Mouse (Mus musculus) kidney, postnatal 14 days (tissue): ENCODE measurements at regions not wholly inside any gene's neighbourhood (a gene's known extent, or its start where the extent isn't known, plus 50 kb on each side); places are given as distances from the start of the nearest gene placed in this dataset.

Experiments
- DNase-seq: peaks from one replicate; pipeline ENCODE4 v3.0.0; 2022; ENCODE audit warnings: mixed read lengths

DNA sequence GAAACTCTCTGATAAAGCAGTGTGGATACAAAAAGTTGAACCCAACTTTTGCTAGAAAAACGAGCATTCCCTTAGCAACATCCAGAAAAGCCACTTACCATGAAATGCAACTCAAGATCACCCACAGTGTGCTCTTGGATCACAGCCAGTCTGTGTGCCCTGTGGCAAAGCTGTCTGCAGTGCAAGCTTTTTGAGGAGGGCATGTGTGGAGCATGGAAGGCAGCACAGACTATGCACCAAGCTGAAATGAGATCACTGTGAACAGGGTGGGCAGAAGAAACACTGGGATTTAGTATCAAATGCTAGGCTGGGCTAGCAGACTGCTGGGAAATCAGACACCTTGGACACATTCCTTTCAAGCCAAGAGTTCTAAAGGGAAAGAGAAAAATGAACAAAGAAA, 162.4 kb downstream of the Sim1 start:
- DNase-seq = peak; percentile 1

- no peak for DNase-seq
These were observed 163.8 kb downstream of the Sim1 start for GRCm38 (mm10) chr10:51058333-51058732.

GRCm38 (mm10) chr10:51101590-51101989, 207.0 kb downstream of the Sim1 start:
- DNase-seq = no peak

DNA sequence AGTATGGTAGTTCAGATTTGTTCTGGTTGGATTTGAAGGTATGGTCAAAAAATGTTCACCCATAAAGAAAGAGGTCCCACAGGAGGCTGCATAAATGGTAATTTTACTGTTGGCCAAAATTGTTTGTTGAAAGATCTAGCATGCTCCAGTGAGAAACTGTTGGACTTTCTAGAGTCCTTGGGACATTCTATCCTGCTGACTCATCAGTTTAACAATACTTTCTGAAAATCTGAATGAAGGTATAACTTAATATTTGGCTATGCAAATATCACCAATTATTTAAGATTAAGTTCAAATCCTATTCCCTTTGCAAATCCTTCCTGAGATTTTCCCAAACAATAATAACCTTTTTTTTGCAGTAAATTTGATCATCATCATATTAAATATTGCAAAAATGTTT, 257.3 kb downstream of the Sim1 start:
- no peak for DNase-seq

GRCm38 (mm10) chr10:51153484-51153985, 259.0 kb downstream of the Sim1 start:
- peak; percentile 5 for DNase-seq

- no peak for DNase-seq
These were observed 259.5 kb downstream of the Sim1 start for GRCm38 (mm10) chr10:51154016-51154415.

DNA sequence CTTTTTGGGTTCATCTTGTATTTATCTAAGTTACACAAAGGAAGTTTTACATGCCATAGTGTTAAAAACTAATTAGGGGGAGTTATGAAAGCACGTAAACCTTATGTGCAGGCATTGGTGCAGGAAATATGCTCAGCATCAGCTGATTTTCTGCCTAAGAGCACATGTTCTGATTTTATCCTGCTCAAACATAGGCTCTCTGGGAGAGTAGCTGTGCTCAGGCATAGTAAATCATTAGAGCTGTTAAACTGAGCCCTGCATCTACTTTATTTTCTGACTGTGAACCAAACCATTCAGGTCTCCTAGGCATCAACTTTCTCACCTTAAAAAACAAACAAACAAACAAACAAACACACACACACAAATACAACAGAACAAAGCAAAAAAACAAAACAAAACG, 260.2 kb downstream of the Sim1 start:
- DNase-seq = no peak

- DNase-seq = peak; percentile 2
These were observed 279.1 kb downstream of the Sim1 start for GRCm38 (mm10) chr10:51173619-51174018.

GRCm38 (mm10) chr10:51175993-51176577, 281.5 kb downstream of the Sim1 start:
- no peak for DNase-seq

- no peak for DNase-seq
These were observed 282.1 kb downstream of the Sim1 start for GRCm38 (mm10) chr10:51176692-51177091.

- DNase-seq = no peak
These were observed 287.2 kb downstream of the Sim1 start for GRCm38 (mm10) chr10:51181752-51182151.

GRCm38 (mm10) chr10:51191407-51192059, 288.9 kb upstream of the Gm49339 start:
- no peak for DNase-seq

GRCm38 (mm10) chr10:51219481-51219880, 260.9 kb upstream of the Gm49339 start:
- DNase-seq = no peak

DNA sequence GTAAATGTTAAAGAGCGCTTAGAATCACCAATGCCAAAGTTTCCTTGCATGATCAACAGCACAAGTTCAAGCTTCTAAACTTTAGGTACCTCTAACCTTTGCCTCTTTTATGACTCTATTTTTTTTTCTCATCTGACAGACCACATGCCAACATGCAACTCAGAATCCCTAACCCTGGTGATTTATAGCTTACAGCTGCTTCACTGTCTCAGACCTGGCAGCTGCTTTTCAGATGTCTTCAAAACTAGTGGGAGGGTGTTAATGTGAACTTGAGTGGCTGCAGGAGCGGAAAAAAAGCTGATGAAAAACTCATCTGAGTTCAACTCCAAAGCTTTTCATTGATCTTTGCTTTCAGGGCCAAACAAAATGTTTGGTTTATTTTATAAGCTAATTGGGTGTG, 246.8 kb upstream of the Gm49339 start:
- no peak for DNase-seq

DNA sequence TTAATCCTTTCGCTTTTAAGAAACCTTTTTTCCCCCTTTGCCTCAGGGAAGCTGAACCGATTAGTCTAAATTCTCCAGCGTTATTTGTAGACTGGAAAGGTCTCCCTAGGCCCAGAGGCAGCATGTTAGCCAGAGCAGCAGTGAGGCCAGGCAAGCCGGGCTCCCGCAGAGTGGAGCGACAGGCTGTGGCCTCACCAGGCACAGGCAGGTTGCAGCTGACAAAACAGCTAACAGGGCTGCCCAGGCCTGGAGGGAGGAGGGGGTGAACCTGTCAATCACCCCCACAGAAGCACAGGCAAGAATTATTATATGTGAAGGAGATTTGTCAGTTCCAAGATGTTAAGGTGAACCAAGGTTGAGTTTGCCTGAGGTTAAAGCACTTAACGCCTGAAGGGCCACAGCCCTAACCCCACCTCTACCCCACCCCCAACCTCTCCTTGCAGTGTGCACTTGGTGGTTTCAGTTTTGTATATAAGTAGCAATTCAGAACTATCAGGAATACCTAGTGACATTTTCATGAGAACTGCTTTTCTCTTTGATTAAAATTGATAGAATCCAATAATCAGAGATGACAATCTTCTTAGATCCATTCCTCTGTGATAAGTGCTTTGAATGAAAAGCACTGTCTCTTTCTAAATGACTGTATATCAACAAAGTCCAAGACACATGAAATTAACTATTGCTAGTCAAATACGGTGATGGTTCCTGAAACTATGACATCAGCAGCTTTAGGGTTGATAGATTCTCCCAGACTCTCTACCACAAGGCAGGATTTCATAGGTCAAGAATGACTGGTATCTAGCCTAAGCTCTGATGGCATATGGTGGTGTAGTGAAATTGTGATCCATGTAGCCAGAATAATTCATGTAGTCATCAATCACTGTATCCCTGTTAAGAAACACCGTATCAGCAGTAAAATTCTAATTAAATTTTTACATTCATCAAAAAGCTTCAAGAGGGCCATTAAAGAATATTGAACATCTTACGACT, 244.5 kb upstream of the Gm49339 start:
- DNase-seq = peak; percentile 22

- DNase-seq = no peak
These were observed 242.3 kb upstream of the Gm49339 start for GRCm38 (mm10) chr10:51238103-51238502.

DNA sequence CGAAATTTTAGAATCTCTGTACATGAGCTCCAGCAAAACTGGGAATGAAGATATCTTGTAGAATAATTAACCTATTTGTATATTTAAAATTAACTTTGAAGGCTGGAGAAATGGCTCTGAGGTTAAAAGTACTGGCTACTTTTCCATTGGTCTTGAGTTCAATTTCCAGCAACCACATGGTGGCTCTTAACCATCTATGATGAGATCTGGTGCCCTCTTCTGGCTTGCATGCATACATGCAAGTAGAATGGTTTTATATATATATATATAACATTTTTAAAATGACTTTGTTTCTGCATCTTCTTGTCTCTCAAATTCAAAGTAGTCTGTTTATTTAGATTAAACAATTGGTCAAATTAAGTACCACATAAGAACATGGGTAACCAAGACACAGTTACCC, 227.0 kb upstream of the Gm49339 start:
- DNase-seq = no peak

GRCm38 (mm10) chr10:51257587-51258049, 222.8 kb upstream of the Gm49339 start:
- no peak for DNase-seq

DNA sequence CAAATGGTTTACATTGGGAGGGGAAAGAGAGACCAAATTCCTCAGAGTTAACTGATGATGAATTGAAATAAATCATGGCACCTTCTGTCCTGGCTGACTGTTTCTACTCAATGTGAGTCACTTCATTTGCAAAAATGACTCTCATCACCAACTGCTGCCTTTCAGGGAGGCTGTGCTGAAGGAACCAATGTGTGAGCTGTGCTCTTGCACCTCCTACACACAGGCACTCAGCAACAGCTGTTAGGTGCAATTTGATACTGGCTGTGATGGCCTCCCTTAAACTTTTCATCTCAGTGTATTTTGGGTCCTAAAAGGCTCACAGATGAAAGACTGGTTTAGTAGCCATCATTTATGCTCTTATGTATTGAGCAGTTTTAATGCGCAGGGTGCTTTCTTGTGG, 209.0 kb upstream of the Gm49339 start:
- DNase-seq = no peak

DNA sequence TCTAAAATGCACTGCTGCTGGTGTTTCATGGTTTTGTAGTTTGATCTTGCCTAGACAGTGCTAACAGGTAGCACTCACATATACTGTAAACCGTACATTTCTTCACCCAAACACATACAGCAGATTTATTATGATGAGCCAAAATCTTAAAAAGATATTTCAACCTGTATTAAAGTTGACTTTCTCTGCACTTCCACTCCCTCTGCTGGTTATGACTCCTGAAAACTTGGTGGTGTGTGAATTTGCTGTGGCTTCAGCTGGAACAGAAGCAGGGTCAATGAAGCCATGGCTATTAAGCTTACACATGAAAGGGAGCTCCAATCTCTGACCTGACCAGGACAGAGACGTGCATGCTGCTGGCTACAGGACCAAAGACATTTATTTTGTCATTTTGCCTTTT, 202.2 kb upstream of the Gm49339 start:
- no peak for DNase-seq

- DNase-seq = no peak
These were observed 198.0 kb upstream of the Gm49339 start for GRCm38 (mm10) chr10:51282451-51282850.

GRCm38 (mm10) chr10:51284538-51284937, 195.9 kb upstream of the Gm49339 start:
- DNase-seq = no peak

DNA sequence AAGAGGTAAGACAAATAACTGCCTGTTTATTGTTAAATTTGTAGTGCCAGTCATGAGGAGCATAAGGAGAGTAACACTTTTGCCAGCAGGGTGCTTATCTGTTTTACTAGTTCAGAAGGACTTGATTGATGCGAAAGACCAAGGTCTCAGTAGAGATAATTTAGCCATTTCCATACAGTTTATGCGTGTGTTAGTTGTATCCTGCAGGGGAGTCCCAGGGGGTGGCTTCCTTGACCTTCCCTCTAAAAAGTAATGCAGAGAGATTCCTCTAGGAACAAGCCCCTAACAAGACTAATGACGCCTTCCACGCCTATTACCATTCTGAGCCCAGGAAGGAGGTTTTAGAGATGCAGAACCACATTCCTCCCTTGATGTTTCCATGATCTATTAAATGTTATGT, 192.6 kb upstream of the Gm49339 start:
- no peak for DNase-seq
